Mouse (Mus musculus): Measurements from ENCODE around the gene Mgrn1.

- TF ChIP-seq MAFK (IDR thresholded peaks at IDR 0.05; ENCODE audit: borderline replicate concordance, low read depth, low read length), result no peak
- TF ChIP-seq BHLHE40 (IDR thresholded peaks at IDR 0.05; ENCODE audit: borderline replicate concordance, low read depth, low read length), result no peak
- no peak for TF ChIP-seq EP300 (IDR thresholded peaks at IDR 0.05; ENCODE audit: low read depth in 1 of 2, low read length in 2 of 2)
- TF ChIP-seq CTCF (IDR thresholded peaks at IDR 0.05 in 2 of 3, conservative IDR thresholded peaks at IDR 0.05 in 1 of 3; ENCODE audit: control insufficient read depth in 1 of 3, insufficient read depth in 1 of 3, low read depth in 2 of 3, low read length in 3 of 3, poor library complexity in 1 of 3, severe bottlenecking in 1 of 3), result no peak
- no peak for TF ChIP-seq POLR2A (IDR thresholded peaks at IDR 0.05; ENCODE audit: control insufficient read depth in 1 of 2, insufficient read depth in 1 of 2, low read depth in 1 of 2, low read length in 2 of 2, poor library complexity in 1 of 2)
- no peak for TF ChIP-seq SMC3 (IDR thresholded peaks at IDR 0.05; ENCODE audit: low read depth, low read length)
- TF ChIP-seq ZNF384 (IDR thresholded peaks at IDR 0.05; ENCODE audit: low read depth, low read length), result no peak
- no peak for TF ChIP-seq MXI1 (IDR thresholded peaks at IDR 0.05; ENCODE audit: low read depth, low read length)
- no peak for TF ChIP-seq USF2 (IDR thresholded peaks at IDR 0.05; ENCODE audit: borderline replicate concordance in 1 of 2, insufficient read depth in 1 of 2, low read depth in 1 of 2, low read length in 2 of 2)
- no peak for TF ChIP-seq CHD2 (IDR thresholded peaks at IDR 0.05; ENCODE audit: low read length)
- TF ChIP-seq GABPA (IDR thresholded peaks at IDR 0.05; ENCODE audit: low read depth, low read length), result no peak
- TF ChIP-seq GATA1 (IDR thresholded peaks at IDR 0.05; ENCODE audit: low read depth, low read length), result no peak
- no peak for TF ChIP-seq TCF12 (IDR thresholded peaks at IDR 0.05; ENCODE audit: low read depth, low read length)
Measured at GRCm38 (mm10) chr16:4877195-4877594, 8.9 kb upstream of the Mgrn1 start.
